Mouse (Mus musculus): ENCODE data around the gene Olfr1346.
A peak's percentile ranks its signal among the peaks of the same experiment; 100 is the strongest.
"Not testable (repeated sequence)": the region's sequence is repeated elsewhere in the genome, so short reads cannot be mapped to it uniquely, and the experiment has no call there.

The Olfr1346 gene

DNA sequence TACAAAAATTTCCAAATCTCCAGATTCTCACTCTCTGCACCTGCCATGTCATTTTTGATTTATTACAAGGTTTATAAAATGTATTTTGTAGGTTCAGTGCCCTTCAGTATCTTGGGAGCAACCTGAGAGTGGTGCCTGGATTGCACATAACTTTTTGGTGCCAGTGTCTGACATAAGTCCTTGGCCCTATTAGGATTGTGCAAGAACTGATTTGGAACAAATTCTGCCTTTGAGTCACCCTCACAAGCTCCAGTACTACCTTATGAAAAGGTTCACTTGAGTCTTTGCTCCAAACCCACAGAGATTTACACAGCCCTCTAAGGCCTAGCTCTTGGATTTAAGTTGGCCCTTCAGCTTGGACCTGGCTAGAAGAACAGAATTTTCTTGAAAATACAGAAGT lies at the start of gene Olfr1346:
Gene Olfr1346 (plus strand): TSS at position 151 of the 400 bp plus-strand sequence.
- no peak for DNase-seq (ENCODE audit: low spot score in 2 of 2)

DNA sequence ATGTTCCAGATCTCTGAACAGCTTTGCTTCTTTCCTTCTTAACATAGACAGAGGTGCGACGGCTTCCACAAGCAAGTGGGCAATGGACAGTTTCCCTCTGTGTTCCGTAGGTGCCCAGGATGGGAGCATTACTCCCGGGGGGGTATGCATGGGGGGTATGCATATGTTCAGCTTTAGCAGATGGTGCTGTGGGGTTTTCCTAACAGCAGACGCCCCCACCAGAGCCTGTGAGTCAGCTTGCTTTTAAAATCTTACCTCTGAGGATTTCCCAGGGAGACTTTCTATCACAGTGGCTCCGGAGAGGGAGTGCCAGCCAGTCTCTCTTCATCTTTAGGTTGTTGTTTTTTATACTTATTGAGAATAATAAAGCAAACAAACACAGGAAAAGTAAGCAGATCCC lies 47.0 kb upstream of the Olfr1346 start:
- no peak for DNase-seq (ENCODE audit: low spot score in 2 of 2)

- DNase-seq (ENCODE audit: low spot score in 2 of 2) = no peak
Measured at GRCm38 (mm10) chr7:6429381-6429780, 37.5 kb upstream of the Olfr1346 start.

DNA sequence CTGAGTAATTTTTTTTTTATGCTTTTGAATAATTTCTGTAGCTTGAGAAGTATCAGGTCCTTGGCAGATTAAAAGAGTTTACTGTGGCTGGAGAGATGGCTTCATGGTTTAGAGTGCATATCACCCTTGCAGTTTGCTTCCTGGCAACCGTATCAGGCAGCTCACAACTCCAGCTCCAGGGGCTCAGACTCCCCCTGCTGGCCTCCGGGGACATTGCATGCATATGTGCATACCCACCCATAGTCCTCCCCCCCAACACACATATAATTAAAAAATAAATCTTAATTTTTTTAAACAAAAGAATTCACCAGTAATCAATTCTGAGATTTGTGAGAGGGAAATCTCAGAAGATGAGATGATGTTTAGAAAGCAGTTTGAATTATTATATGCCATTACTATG lies 36.6 kb upstream of the Olfr1346 start:
- peak in 1 of 2 experiments; percentile 4 for DNase-seq (ENCODE audit: low spot score in 2 of 2)

GRCm38 (mm10) chr7:6438388-6438787 lies 28.5 kb upstream of the Olfr1346 start, which contains the start of gene Olfr1344:
TSS of gene Olfr1344 (plus strand) at chr7:6438688.
- no peak for DNase-seq (ENCODE audit: low spot score in 2 of 2)

GRCm38 (mm10) chr7:6441173-6441572 lies 25.7 kb upstream of the Olfr1346 start:
- no peak for DNase-seq (ENCODE audit: low spot score in 2 of 2)

GRCm38 (mm10) chr7:6447771-6448170 lies 19.1 kb upstream of the Olfr1346 start:
- no peak for DNase-seq (ENCODE audit: low spot score in 2 of 2)

- no peak for DNase-seq (ENCODE audit: low spot score in 2 of 2)
Measured at GRCm38 (mm10) chr7:6455868-6456267, 11.0 kb upstream of the Olfr1346 start, which contains the start of gene Olfr1336. TSS of gene Olfr1336 (plus strand) at chr7:6456168.

DNA sequence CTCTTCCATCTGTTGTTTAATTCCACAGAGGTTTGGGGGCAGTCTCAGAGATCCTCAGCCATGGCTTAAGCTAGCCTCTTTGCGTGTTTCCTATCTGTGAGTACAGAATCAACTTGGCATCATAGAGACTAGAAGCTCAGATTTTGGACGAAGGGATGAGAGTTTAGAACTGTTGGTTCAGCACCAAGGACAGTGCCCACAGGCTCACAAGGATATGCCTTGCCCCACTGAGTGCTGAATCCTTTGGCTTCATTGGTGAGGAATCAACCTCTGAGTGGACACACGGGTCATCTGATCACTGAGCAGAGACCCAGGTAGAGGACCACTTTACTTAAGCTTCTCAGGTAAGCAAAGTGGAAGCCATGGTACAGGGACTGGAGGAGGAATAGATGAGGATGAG lies 10.5 kb upstream of the Olfr1346 start:
- DNase-seq (ENCODE audit: low spot score in 2 of 2) = no peak

- not testable (repeated sequence) for DNase-seq (ENCODE audit: low spot score in 2 of 2)
Measured at GRCm38 (mm10) chr7:6477633-6478032, 10.7 kb downstream of the Olfr1346 start.

DNA sequence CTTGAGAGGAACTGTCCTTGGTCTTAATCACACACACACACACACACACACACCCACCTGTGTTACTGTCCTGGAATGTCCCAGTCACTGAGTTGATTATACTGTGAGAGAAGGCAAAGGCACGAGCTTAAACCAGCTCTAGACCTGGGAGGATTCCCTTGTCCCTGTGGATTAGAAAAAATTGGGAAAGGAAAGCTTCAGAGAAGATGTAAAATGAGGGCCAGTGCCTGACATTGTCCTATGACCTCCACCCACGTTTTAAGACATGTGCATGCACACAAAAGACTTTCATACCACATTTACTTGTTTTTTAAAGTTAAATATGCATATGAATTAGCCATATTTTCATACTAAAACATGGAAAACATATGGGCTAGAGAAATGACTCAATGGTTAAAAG lies 19.9 kb downstream of the Olfr1346 start, which contains the start of gene Olfr5:
Gene Olfr5 (minus strand): TSS at position 101 of the 400 bp plus-strand sequence.
- DNase-seq (ENCODE audit: low spot score in 2 of 2) = no peak

GRCm38 (mm10) chr7:6499655-6500054 lies 32.8 kb downstream of the Olfr1346 start, which contains the start of gene Olfr1347:
TSS of gene Olfr1347 (minus strand) at chr7:6499755.
- no peak for DNase-seq (ENCODE audit: low spot score in 2 of 2)

DNA sequence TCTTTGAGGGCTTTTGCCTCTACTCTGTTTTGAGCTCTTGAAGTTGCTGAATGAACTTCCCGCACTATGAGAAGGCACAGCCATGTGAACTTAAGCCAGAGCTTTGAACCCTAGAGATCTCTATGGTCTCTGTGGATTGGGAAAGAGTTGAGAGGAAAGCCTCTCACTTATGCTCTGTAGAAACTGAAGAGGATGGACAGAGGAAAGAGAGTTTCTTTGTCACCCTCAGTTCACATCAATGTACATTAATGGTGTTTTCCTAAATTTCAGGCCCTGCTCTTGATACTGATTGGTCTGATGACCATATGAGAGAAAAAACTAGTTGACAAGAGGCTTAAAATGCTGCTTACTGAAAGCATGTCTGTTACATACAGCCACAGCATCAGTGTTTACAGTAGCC lies 41.7 kb downstream of the Olfr1346 start, which contains the start of gene Olfr1348:
Gene Olfr1348 (minus strand): TSS at position 101 of the 400 bp plus-strand sequence.
- no peak for DNase-seq (ENCODE audit: low spot score in 2 of 2)

- DNase-seq (ENCODE audit: low spot score in 2 of 2) = no peak
Measured at GRCm38 (mm10) chr7:6521666-6522065, 54.8 kb downstream of the Olfr1346 start.

DNA sequence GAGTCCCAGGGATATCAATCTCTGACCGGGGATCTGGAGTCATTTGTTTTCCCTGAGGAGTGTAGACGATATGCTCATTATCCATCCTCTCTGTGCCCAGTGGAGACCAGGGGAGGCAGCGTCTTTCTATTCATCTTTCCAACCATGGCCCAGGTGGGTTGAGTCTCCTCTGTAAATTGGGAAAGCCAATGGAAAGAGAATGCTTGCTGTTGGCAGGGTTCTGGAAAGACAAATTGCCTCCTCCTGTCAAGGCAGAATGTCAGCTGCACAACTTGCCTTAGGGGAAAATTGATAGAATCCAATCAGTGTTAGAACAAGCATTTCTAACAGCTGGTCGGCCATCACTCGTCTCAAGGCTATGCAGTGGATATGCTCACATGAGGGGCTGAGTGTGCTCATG lies 55.9 kb downstream of the Olfr1346 start, which contains the start of gene Olfr1349:
Gene Olfr1349 (minus strand): TSS at position 101 of the 400 bp plus-strand sequence.
- no peak for DNase-seq (ENCODE audit: low spot score in 2 of 2)

DNA sequence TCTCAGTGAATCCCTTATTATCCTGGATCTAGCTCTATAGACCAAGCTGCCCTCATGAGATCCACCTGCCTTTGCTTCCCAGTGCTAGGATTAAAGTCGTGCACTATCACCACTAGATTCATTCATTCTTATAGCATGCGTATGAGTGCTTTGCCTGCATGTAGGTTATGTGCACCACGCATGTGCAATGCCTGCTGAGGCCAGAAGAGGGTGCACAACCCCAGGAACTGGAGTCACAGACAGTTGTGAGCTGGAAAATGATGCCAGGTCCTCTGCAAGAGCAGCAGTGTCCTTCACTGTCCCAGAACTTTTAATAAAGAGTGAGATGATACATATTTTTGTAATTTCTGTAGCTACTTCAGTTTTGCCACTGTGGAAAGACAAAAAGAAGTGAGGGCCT lies 58.1 kb downstream of the Olfr1346 start:
- DNase-seq (ENCODE audit: low spot score in 2 of 2) = no peak

- DNase-seq (ENCODE audit: low spot score in 2 of 2) = no peak
Measured at GRCm38 (mm10) chr7:6526141-6526540, 59.2 kb downstream of the Olfr1346 start.
